28 mouse cellular contexts compared by ENCODE assay signal in genomic region chr11:46145163-46145875, GRCm38 (mm10). TPM values are rescaled to one million over a fixed set of nuclear protein-coding genes. Genes with fewer than 3 reads are reported as not detected.
DNase-seq lines count a peak whose midpoint lies in the region; ATAC-seq and TF ChIP-seq lines count a peak whose summit lies in the region.
"Had no signal": no experiment of that assay in that cellular context is flagged by ENCODE, and none has a peak within 500 bp of the region (broad histone marks: within the 10 kb centered on the region; RNA-seq: fewer than 3 reads in every experiment).

No protein-coding gene starts in this region.

- no peaks in the 10 kb centered on the region for H3K79me2 ChIP-seq in myocyte (ENCODE audit: control insufficient read depth, insufficient read depth)

- H3K4me1 ChIP-seq in midbrain, embryonic 13.5 days (replicated peaks): no peaks in the 10 kb centered on the region
- H3K4me1 ChIP-seq in forebrain, postnatal 0 days (ENCODE audit: insufficient read depth): no peaks in the 10 kb centered on the region
- H3K4me1 ChIP-seq: embryonic facial prominence, embryonic 12.5 days; embryonic facial prominence, embryonic 15.5 days; heart, embryonic 10.5 days; hindbrain, embryonic 10.5 days; hindbrain, embryonic 13.5 days had no signal

- H3K4me3 ChIP-seq in myocyte: no peak overlapping the region
- H3K4me3 ChIP-seq in midbrain, embryonic 13.5 days (replicated peaks): no peak overlapping the region
- H3K4me3 ChIP-seq in forebrain, postnatal 0 days (ENCODE audit: low read depth, low read length): no peak overlapping the region
- H3K4me3 ChIP-seq: embryonic facial prominence, embryonic 12.5 days; embryonic facial prominence, embryonic 15.5 days; heart, embryonic 10.5 days; hindbrain, embryonic 10.5 days; hindbrain, embryonic 13.5 days had no signal

- no peak overlapping the region for H3K27ac ChIP-seq in midbrain, embryonic 13.5 days
- H3K27ac ChIP-seq in forebrain, postnatal 0 days (ENCODE audit: low read depth, low read length): no peak overlapping the region
- H3K27ac ChIP-seq: embryonic facial prominence, embryonic 12.5 days; embryonic facial prominence, embryonic 15.5 days; heart, embryonic 10.5 days; hindbrain, embryonic 10.5 days; hindbrain, embryonic 13.5 days had no signal

- peak; percentile 44 to 49 for DNase-seq in spleen, adult 18-20 months
- DNase-seq in spleen, adult 12 weeks (ENCODE audit: low spot score): no peak
- peak; percentile 49 to 50 for DNase-seq in B cell, adult 2 months
- DNase-seq in heart, adult 9 months (ENCODE audit: low spot score in 2 of 2): no peak
- no peak for DNase-seq in forebrain, postnatal 0 days
- DNase-seq: adrenal gland, postnatal 10 days; adrenal gland, postnatal 36 days; cerebellum, adult 11 months; cerebellum, adult 2 months; cerebellum, adult 9-11 months; cerebellum, postnatal 25 days; gastrocnemius, postnatal 25 days; heart, adult 18-20 months; heart, postnatal 36 days had no signal

- no peaks in the 10 kb centered on the region for H3K27me3 ChIP-seq in myocyte (ENCODE audit: control insufficient read depth, insufficient read depth, insufficient read length)
- no peaks in the 10 kb centered on the region for H3K27me3 ChIP-seq in midbrain, embryonic 13.5 days
- H3K27me3 ChIP-seq in forebrain, postnatal 0 days (ENCODE audit: insufficient read depth, low read length): no peaks in the 10 kb centered on the region
- H3K27me3 ChIP-seq: embryonic facial prominence, embryonic 12.5 days; embryonic facial prominence, embryonic 15.5 days; hindbrain, embryonic 13.5 days; Patski had no signal

- H3K9ac ChIP-seq in midbrain, embryonic 13.5 days (replicated peaks): no peak overlapping the region
- H3K9ac ChIP-seq in forebrain, postnatal 0 days: no peak overlapping the region
- H3K9ac ChIP-seq: embryonic facial prominence, embryonic 12.5 days; embryonic facial prominence, embryonic 15.5 days; hindbrain, embryonic 13.5 days had no signal

- TF ChIP-seq CTCF in forebrain, postnatal 0 days (IDR thresholded peaks at IDR 0.05; ENCODE audit: low read depth): no peak

- no peak overlapping the region for H3ac ChIP-seq in myocyte (ENCODE audit: control insufficient read depth, insufficient read length)

- peaks cover 50% of the 10 kb centered on the region for H3K36me3 ChIP-seq in myocyte (ENCODE audit: control insufficient read depth, insufficient read depth)
- H3K36me3 ChIP-seq in midbrain, embryonic 13.5 days: peaks cover 54% of the 10 kb centered on the region
- H3K36me3 ChIP-seq in forebrain, postnatal 0 days (ENCODE audit: insufficient read depth): peaks cover 47% of the 10 kb centered on the region
- H3K36me3 ChIP-seq: G1E had no signal

- 92% methylated on average over 11 of the region's 11 CpGs for WGBS in midbrain, embryonic 13.5 days
- WGBS in forebrain, postnatal 0 days: 92% methylated on average over 11 of the region's 11 CpGs

- H3K9me3 ChIP-seq in midbrain, embryonic 13.5 days: no peaks in the 10 kb centered on the region
- no peaks in the 10 kb centered on the region for H3K9me3 ChIP-seq in forebrain, postnatal 0 days (ENCODE audit: low read length)
- H3K9me3 ChIP-seq: embryonic facial prominence, embryonic 12.5 days; embryonic facial prominence, embryonic 15.5 days; G1E; heart, embryonic 10.5 days; hindbrain, embryonic 10.5 days; hindbrain, embryonic 13.5 days had no signal

- no peak for TF ChIP-seq POLR2A in myocyte (IDR thresholded peaks at IDR 0.05; ENCODE audit: insufficient read length, low read depth)

- ATAC-seq in midbrain, embryonic 13.5 days: no peak
- no peak for ATAC-seq in forebrain, postnatal 0 days
- ATAC-seq: forebrain, embryonic 14.5 days; hindbrain, embryonic 16.5 days; Patski had no signal

- no peak overlapping the region for H3K4me2 ChIP-seq in myocyte (ENCODE audit: low read depth)
- no peak overlapping the region for H3K4me2 ChIP-seq in midbrain, embryonic 13.5 days (replicated peaks)
- no peak overlapping the region for H3K4me2 ChIP-seq in forebrain, postnatal 0 days (ENCODE audit: low read depth)
- H3K4me2 ChIP-seq: embryonic facial prominence, embryonic 12.5 days; embryonic facial prominence, embryonic 15.5 days; hindbrain, embryonic 13.5 days had no signal

TF ChIP-seq in myocyte, 11 proteins besides CTCF, POLR2A, EP300 and RAD21:
- TF ChIP-seq MYOG (IDR thresholded peaks at IDR 0.05; ENCODE audit: control insufficient read depth in 1 of 3, insufficient read depth in 1 of 3, insufficient read length in 2 of 3, low read depth in 2 of 3) (no peak), POLR2AphosphoS2 (IDR thresholded peaks at IDR 0.05; ENCODE audit: insufficient read length, low read depth) (peak; percentile 9), USF1 (IDR thresholded peaks at IDR 0.05; ENCODE audit: low read depth) (no peak), TCF3 (IDR thresholded peaks at IDR 0.05; ENCODE audit: insufficient read length, low read depth) (no peak)
TF ChIP-seq in myocyte: peak in this region for 1.

RNA-seq across cellular contexts. Expression of gene Nipal4, which starts 21.0 kb away (rescaled TPM):
- polyA plus RNA-seq in myocyte (2012; fragmentation: generic; extraction: Trizol): 0.02 TPM
- polyA plus RNA-seq in midbrain, embryonic 13.5 days (2015; fragmentation: Nextera tagmentation; extraction: Ambion mirVana): 0.63 and 1.1 TPM in 2 replicates
- total RNA-seq in forebrain, postnatal 0 days (2014; rRNA removed): 0.14 and 0.38 TPM in 2 replicates
- polyA plus RNA-seq in forebrain, postnatal 0 days (2015; fragmentation: Nextera tagmentation; extraction: Ambion mirVana): 0.06 and 0.07 TPM in 2 replicates
- total RNA-seq: adrenal gland, adult 18-20 months; adrenal gland, postnatal 36 days; common myeloid progenitor, adult 5-6 weeks; G1E; gastrocnemius, adult 8-10 months; gastrocnemius, postnatal 25 days; heart, adult 18-20 months had no signal
- polyA plus RNA-seq: G1E, Patski had no signal

Comparison
In these comparisons a context has a peak if more than half of its experiments do, and no peak if none do; other contexts are left out.
1. DNase-seq: peak in spleen, adult 18-20 months (2 of 2) and B cell, adult 2 months (2 of 2); none in spleen, adult 12 weeks (single experiment), heart, adult 9 months (0 of 2) and forebrain, postnatal 0 days (single experiment).